Mouse (Mus musculus): ENCODE results near the gene Drg2.

DNA sequence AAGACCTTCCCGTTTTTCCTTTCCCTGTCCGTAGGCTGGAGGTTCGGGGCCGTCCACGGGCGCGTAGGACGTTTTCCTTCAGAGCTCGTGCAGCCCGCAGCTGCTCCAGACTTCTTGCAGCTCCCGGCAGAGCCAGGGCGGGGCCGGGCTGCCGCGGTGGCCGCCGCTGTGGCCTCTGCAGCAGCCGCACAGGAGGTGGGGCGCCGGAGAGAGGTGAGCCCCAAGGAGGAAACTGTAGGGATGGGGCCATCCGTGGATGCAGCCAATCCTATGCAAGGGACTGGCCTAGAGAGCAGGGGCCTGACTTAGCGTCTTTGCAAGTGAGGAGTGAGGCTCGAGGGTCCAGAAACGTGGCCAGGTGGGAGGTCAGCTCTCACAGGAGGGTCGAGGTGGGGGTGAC is 55.1 kb downstream of the Drg2 start:
- TF ChIP-seq CTCF (IDR thresholded peaks at IDR 0.05; ENCODE audit: extremely low read depth, insufficient read depth, insufficient read length, insufficient replicate concordance) (no peak), POLR2A (IDR thresholded peaks at IDR 0.05; ENCODE audit: low read depth, low read length) (no peak)
